In the genomic region with DNA sequence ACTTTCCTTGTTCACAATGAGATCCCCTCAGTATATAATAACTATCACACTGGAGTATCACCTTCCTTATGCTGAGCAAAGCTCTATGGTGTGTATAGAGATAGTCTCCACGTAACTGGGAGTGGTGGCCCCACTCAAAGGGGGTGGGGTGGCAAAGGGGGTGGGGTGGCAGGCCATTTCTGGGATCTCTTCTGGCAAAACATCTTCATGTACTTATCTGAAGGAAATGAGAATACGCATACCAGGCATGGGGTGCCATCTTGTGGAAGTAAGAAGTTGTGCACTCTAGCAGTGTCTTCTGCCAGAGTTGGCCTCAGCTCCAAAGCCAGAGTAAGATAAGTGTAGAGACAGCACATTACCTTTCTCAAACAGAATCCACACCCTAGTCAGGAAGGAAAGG, we compare ENCODE assay signal across 8 mouse cellular contexts.
DNase-seq lines count a peak whose midpoint lies in the region; ATAC-seq lines count a peak whose summit lies in the region.

No protein-coding gene starts in this region.

- H3K4me2 ChIP-seq in midbrain, embryonic 13.5 days (replicated peaks): no peak overlapping the region
- no peak overlapping the region for H3K4me2 ChIP-seq in midbrain, embryonic 15.5 days
- H3K4me2 ChIP-seq in hindbrain, embryonic 16.5 days (ENCODE audit: low read length): no peak overlapping the region

- no peaks in the 10 kb centered on the region for H3K4me1 ChIP-seq in midbrain, embryonic 13.5 days (replicated peaks)
- H3K4me1 ChIP-seq in midbrain, embryonic 15.5 days: no peaks in the 10 kb centered on the region
- no peaks in the 10 kb centered on the region for H3K4me1 ChIP-seq in hindbrain, embryonic 16.5 days (ENCODE audit: control insufficient read depth, insufficient read depth, low read depth, low read length)

- no peaks in the 10 kb centered on the region for H3K27me3 ChIP-seq in midbrain, embryonic 13.5 days
- no peaks in the 10 kb centered on the region for H3K27me3 ChIP-seq in midbrain, embryonic 15.5 days (replicated peaks)
- no peaks in the 10 kb centered on the region for H3K27me3 ChIP-seq in hindbrain, embryonic 16.5 days (replicated peaks; ENCODE audit: control insufficient read depth, insufficient read depth, low read length)

- DNase-seq in T-cell, adult 2 months (ENCODE audit: low spot score): peak; percentile 11
- peak; percentile 62 for DNase-seq in embryo, embryonic 10 days (ENCODE audit: low spot score)
- peak; percentile 3 to 9 for DNase-seq in lung, adult 18-20 months
- peak; percentile 8 for DNase-seq in right cerebral cortex, postnatal 25 days

- no peak overlapping the region for H3K4me3 ChIP-seq in midbrain, embryonic 13.5 days (replicated peaks)
- H3K4me3 ChIP-seq in midbrain, embryonic 15.5 days: no peak overlapping the region
- H3K4me3 ChIP-seq in hindbrain, embryonic 16.5 days (ENCODE audit: low read length): no peak overlapping the region

- 0 out of 2 replicates have a peak, but pooled peaks have one; percentile 34 for ATAC-seq in midbrain, embryonic 13.5 days
- ATAC-seq in midbrain, embryonic 15.5 days (replicated peaks): no peak; the same call in 1 of the 2 replicates
- ATAC-seq in hindbrain, embryonic 16.5 days: peak; percentile 65; the same call in 1 of the 2 replicates
- ATAC-seq in monocyte, adult 5-6 weeks (replicated peaks; ENCODE audit: insufficient number of reproducible peaks, low FRiP score, low TSS enrichment, poor library complexity, severe bottlenecking): no peak

- H3K27ac ChIP-seq in midbrain, embryonic 13.5 days: no peak overlapping the region
- H3K27ac ChIP-seq in midbrain, embryonic 15.5 days: no peak overlapping the region
- H3K27ac ChIP-seq in hindbrain, embryonic 16.5 days (ENCODE audit: low read depth, low read length): no peak overlapping the region

- no peak overlapping the region for H3K9ac ChIP-seq in midbrain, embryonic 13.5 days (replicated peaks)
- H3K9ac ChIP-seq in midbrain, embryonic 15.5 days: no peak overlapping the region
- H3K9ac ChIP-seq in hindbrain, embryonic 16.5 days (ENCODE audit: low read depth, low read length): no peak overlapping the region

- no peaks in the 10 kb centered on the region for H3K36me3 ChIP-seq in midbrain, embryonic 13.5 days
- H3K36me3 ChIP-seq in midbrain, embryonic 15.5 days (replicated peaks): no peaks in the 10 kb centered on the region
- H3K36me3 ChIP-seq in hindbrain, embryonic 16.5 days (ENCODE audit: control insufficient read depth, insufficient read depth, low read length): no peaks in the 10 kb centered on the region

- H3K9me3 ChIP-seq in midbrain, embryonic 13.5 days: no peaks in the 10 kb centered on the region
- H3K9me3 ChIP-seq in midbrain, embryonic 15.5 days: no peaks in the 10 kb centered on the region
- H3K9me3 ChIP-seq in hindbrain, embryonic 16.5 days (ENCODE audit: control insufficient read depth, low read length): no peaks in the 10 kb centered on the region

- 21% methylated on average over 2 of the region's 2 CpGs for WGBS in midbrain, embryonic 13.5 days
- WGBS in midbrain, embryonic 15.5 days: 17% methylated on average over 2 of the region's 2 CpGs
- WGBS in hindbrain, embryonic 16.5 days: 34% methylated on average over 2 of the region's 2 CpGs

Comparison
In these comparisons a context has a peak if more than half of its experiments do, and no peak if none do; other contexts are left out.
1. ATAC-seq: peak in midbrain, embryonic 13.5 days (single experiment) and hindbrain, embryonic 16.5 days (single experiment); none in midbrain, embryonic 15.5 days (single experiment) and monocyte, adult 5-6 weeks (single experiment).
2. DNase-seq: peak in every context shown above with its lines; median percentile 62 in embryo, embryonic 10 days; 11 in T-cell, adult 2 months; 8 in right cerebral cortex, postnatal 25 days; 6 in lung, adult 18-20 months.